Mouse (Mus musculus): ENCODE data around the gene Adrm1.

GRCm38 (mm10) chr2:180216921-180217320, 45.6 kb downstream of the Adrm1 start:
- TF ChIP-seq POLR2A (IDR thresholded peaks at IDR 0.05; ENCODE audit: control insufficient read depth, low read depth, low read length) (no peak), CTCF (IDR thresholded peaks at IDR 0.05; ENCODE audit: control insufficient read depth, insufficient read depth, insufficient replicate concordance, low read depth, low read length) (no peak)

Data from testis, adult 2 months (tissue).